ENCODE assay signal across 8 mouse cellular contexts in the genomic region with DNA sequence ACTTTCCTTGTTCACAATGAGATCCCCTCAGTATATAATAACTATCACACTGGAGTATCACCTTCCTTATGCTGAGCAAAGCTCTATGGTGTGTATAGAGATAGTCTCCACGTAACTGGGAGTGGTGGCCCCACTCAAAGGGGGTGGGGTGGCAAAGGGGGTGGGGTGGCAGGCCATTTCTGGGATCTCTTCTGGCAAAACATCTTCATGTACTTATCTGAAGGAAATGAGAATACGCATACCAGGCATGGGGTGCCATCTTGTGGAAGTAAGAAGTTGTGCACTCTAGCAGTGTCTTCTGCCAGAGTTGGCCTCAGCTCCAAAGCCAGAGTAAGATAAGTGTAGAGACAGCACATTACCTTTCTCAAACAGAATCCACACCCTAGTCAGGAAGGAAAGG.
DNase-seq lines count a peak whose midpoint lies in the region; ATAC-seq and TF ChIP-seq lines count a peak whose summit lies in the region.

No protein-coding gene starts in this region.

- no peaks in the 10 kb centered on the region for H3K9me3 ChIP-seq in forebrain, embryonic 11.5 days (ENCODE audit: control insufficient read depth, low read length)

- H3K27ac ChIP-seq in bone marrow, adult 2 months (ENCODE audit: control insufficient read depth, insufficient read depth, low read depth, low read length, poor library complexity), result no peak overlapping the region
- H3K27ac ChIP-seq in forebrain, embryonic 11.5 days (ENCODE audit: low read depth, low read length), result no peak overlapping the region

- TF ChIP-seq POLR2A in bone marrow, adult 2 months (IDR thresholded peaks at IDR 0.05; ENCODE audit: borderline replicate concordance, control insufficient read depth, low read depth, low read length), result no peak

- ATAC-seq in forebrain, embryonic 11.5 days (replicated peaks; ENCODE audit: low FRiP score), result peak; percentile 33; the same call in 1 of the 2 replicates
- ATAC-seq in megakaryocyte progenitor cell, adult 5-6 weeks (replicated peaks; ENCODE audit: poor library complexity), result peak; percentile 89

- no peak overlapping the region for H3K4me3 ChIP-seq in bone marrow, adult 2 months (replicated peaks; ENCODE audit: control insufficient read depth, low read depth, low read length)
- no peak overlapping the region for H3K4me3 ChIP-seq in forebrain, embryonic 11.5 days (ENCODE audit: low read depth, low read length)

- H3K4me2 ChIP-seq in forebrain, embryonic 11.5 days (ENCODE audit: low read depth, low read length, severe bottlenecking), result no peak overlapping the region

- H3K36me3 ChIP-seq in forebrain, embryonic 11.5 days (ENCODE audit: control insufficient read depth, insufficient read depth, low read length), result no peaks in the 10 kb centered on the region

- no peaks in the 10 kb centered on the region for H3K27me3 ChIP-seq in forebrain, embryonic 11.5 days (ENCODE audit: control insufficient read depth, insufficient read depth, low read length)

- intact Hi-C loops in gastrocnemius, postnatal 14 days (cut with DNase I; ENCODE audit: low total_unique reads), result no loop called here

- 20% methylated on average over 2 of the region's 2 CpGs for WGBS in bone marrow, adult 2 months
- 25% methylated on average over 2 of the region's 2 CpGs for WGBS in forebrain, embryonic 11.5 days

- no peak overlapping the region for H3K9ac ChIP-seq in forebrain, embryonic 11.5 days (ENCODE audit: low read length)

- H3K4me1 ChIP-seq in bone marrow, adult 2 months (ENCODE audit: control insufficient read depth, insufficient read depth, low read length), result no peaks in the 10 kb centered on the region
- H3K4me1 ChIP-seq in forebrain, embryonic 11.5 days (replicated peaks; ENCODE audit: control insufficient read depth, insufficient read depth, low read length), result no peaks in the 10 kb centered on the region

- peak; percentile 10 for DNase-seq in gastrocnemius, postnatal 14 days
- no peak for DNase-seq in gastrocnemius, adult 8-10 months (ENCODE audit: low spot score in 2 of 2)
- DNase-seq in B cell, adult 2 months, result peak; percentile 35 to 42
- DNase-seq in forebrain, embryonic 11.5 days (ENCODE audit: low spot score), result peak; percentile 46
- peak; percentile 16 to 53 for DNase-seq in kidney, postnatal 4 days
- peak; percentile 8 for DNase-seq in thymus, postnatal 25 days

- peak; percentile 20; the same call in 1 of the 2 replicates for TF ChIP-seq CTCF in bone marrow, adult 2 months (IDR thresholded peaks at IDR 0.05; ENCODE audit: control insufficient read depth, insufficient read depth, low read length)

Comparison
In these comparisons a context has a peak if more than half of its experiments do, and no peak if none do; other contexts are left out.
1. DNase-seq: peak in gastrocnemius, postnatal 14 days (single experiment), B cell, adult 2 months (2 of 2), forebrain, embryonic 11.5 days (single experiment), kidney, postnatal 4 days (2 of 2) and thymus, postnatal 25 days (single experiment); none in gastrocnemius, adult 8-10 months (0 of 2).